Mouse (Mus musculus): Measurements from ENCODE around the gene Nr0b2. TPM values are rescaled to one million over a fixed set of nuclear protein-coding genes. Genes with fewer than 3 reads are reported as not detected.
A peak's percentile ranks its signal among the peaks of the same experiment; 100 is the strongest.

The Nr0b2 gene
- total RNA-seq, 2 experiments from 2014 or later, result 16.7 to 20.3 TPM

GRCm38 (mm10) chr4:133561622-133562021 lies 8.4 kb downstream of the Nr0b2 start:
- DNase-seq, result no peak

GRCm38 (mm10) chr4:133563123-133563571 lies 10.0 kb downstream of the Nr0b2 start:
- DNase-seq, result peak; percentile 78 to 84

GRCm38 (mm10) chr4:133567251-133567650 lies 14.1 kb downstream of the Nr0b2 start:
- DNase-seq, result no peak

GRCm38 (mm10) chr4:133569291-133570065 lies 16.3 kb downstream of the Nr0b2 start:
- DNase-seq, result no peak

GRCm38 (mm10) chr4:133570066-133570466 lies 16.9 kb downstream of the Nr0b2 start:
- no peak for DNase-seq

- peak; percentile 93 to 96 for DNase-seq
Observed at GRCm38 (mm10) chr4:133574070-133574842, 21.1 kb downstream of the Nr0b2 start, which contains the start of gene Gpatch3. TSS of gene Gpatch3 (plus strand) at chr4:133574745.

GRCm38 (mm10) chr4:133574843-133575202 lies 21.6 kb downstream of the Nr0b2 start:
- no peak for DNase-seq

GRCm38 (mm10) chr4:133577983-133578382 lies 24.8 kb downstream of the Nr0b2 start:
- DNase-seq, result no peak

- DNase-seq, result no peak
Observed at GRCm38 (mm10) chr4:133583690-133584058, 30.5 kb downstream of the Nr0b2 start.

- peak; percentile 88 to 90 for DNase-seq
Observed at GRCm38 (mm10) chr4:133584059-133584951, 31.1 kb downstream of the Nr0b2 start, which contains the start of gene Gpn2. TSS of gene Gpn2 (plus strand) at chr4:133584362.

- DNase-seq, result peak; percentile 62 to 84
Observed at GRCm38 (mm10) chr4:133592570-133592969, 39.4 kb downstream of the Nr0b2 start.

- DNase-seq, result no peak
Observed at GRCm38 (mm10) chr4:133595538-133595937, 42.4 kb downstream of the Nr0b2 start.

GRCm38 (mm10) chr4:133596084-133596483 lies 42.9 kb downstream of the Nr0b2 start:
- no peak for DNase-seq

GRCm38 (mm10) chr4:133598616-133599015 lies 45.4 kb downstream of the Nr0b2 start:
- no peak for DNase-seq

GRCm38 (mm10) chr4:133599116-133599515 lies 45.9 kb downstream of the Nr0b2 start:
- DNase-seq, result no peak

- DNase-seq, result peak; percentile 93 to 97
Observed at GRCm38 (mm10) chr4:133599571-133600073, 46.4 kb downstream of the Nr0b2 start.

GRCm38 (mm10) chr4:133600306-133600705 lies 47.1 kb downstream of the Nr0b2 start:
- DNase-seq, result no peak

- peak in 1 of 2 experiments; percentile 48 for DNase-seq
Observed at GRCm38 (mm10) chr4:133601721-133602218, 48.6 kb downstream of the Nr0b2 start, which contains the start of gene Sfn. TSS of gene Sfn (minus strand) at chr4:133602168.

GRCm38 (mm10) chr4:133603056-133603455 lies 49.9 kb downstream of the Nr0b2 start:
- no peak for DNase-seq

- no peak for DNase-seq
Observed at GRCm38 (mm10) chr4:133604175-133604574, 51.0 kb downstream of the Nr0b2 start.

- no peak for DNase-seq
Observed at GRCm38 (mm10) chr4:133604856-133605255, 51.7 kb downstream of the Nr0b2 start.

GRCm38 (mm10) chr4:133605330-133605729 lies 52.2 kb downstream of the Nr0b2 start:
- no peak for DNase-seq

Measured in heart, adult 18-20 months (tissue).